Mouse (Mus musculus) midbrain, embryonic 11.5 days (tissue): ENCODE measurements around the gene Postn. TPM values are rescaled to one million over a fixed set of nuclear protein-coding genes. Genes with fewer than 3 reads are reported as not detected.

Experiments
- ATAC-seq: fragments of 200-750 bp; cut with Nextera tagmentation; 2 replicates; pipeline ENCODE4 v1.8.0; 2017; ENCODE audit warnings: moderate TSS enrichment, moderate library complexity; ENCODE audit not compliant: low FRiP score
- DNase-seq: peaks from one replicate; pipeline ENCODE4 v3.0.0; 2015; ENCODE audit warnings: low spot score; ENCODE audit errors: missing footprints
- H3K27ac ChIP-seq: fragments of 300-500 bp; sonication (generic); 2 replicates; pipeline ENCODE4 v1.5.1; 2014; ENCODE audit warnings: low read depth, low read length
- H3K27me3 ChIP-seq: fragments of 300-500 bp; sonication (generic); 2 replicates; pipeline ENCODE4 v1.6.1; 2014; ENCODE audit warnings: mild to moderate bottlenecking, low read length, moderate library complexity, mixed read lengths; ENCODE audit not compliant: control insufficient read depth, insufficient read depth
- H3K36me3 ChIP-seq: fragments of 300-500 bp; sonication (generic); 2 replicates; pipeline ENCODE4 v1.6.1; 2014; ENCODE audit warnings: mild to moderate bottlenecking, low read length, moderate library complexity, mixed read lengths; ENCODE audit not compliant: control insufficient read depth, insufficient read depth
- H3K4me1 ChIP-seq: fragments of 300-500 bp; sonication (generic); 2 replicates; pipeline ENCODE4 v1.6.1; 2014; ENCODE audit warnings: low read length; ENCODE audit not compliant: control insufficient read depth, insufficient read depth
- H3K4me2 ChIP-seq: fragments of 300-500 bp; sonication (generic); 2 replicates; pipeline ENCODE4 v1.6.1; 2014; ENCODE audit warnings: mild to moderate bottlenecking, moderate library complexity
- H3K4me3 ChIP-seq: fragments of 300-500 bp; sonication (generic); 2 replicates; pipeline ENCODE4 v1.5.1; 2014; ENCODE audit warnings: low read depth, low read length
- H3K9ac ChIP-seq: fragments of 300-500 bp; sonication (generic); 2 replicates; pipeline ENCODE4 v1.6.1; 2014; ENCODE audit warnings: low read length
- H3K9me3 ChIP-seq: fragments of 300-500 bp; sonication (generic); 2 replicates; pipeline ENCODE4 v1.6.1; 2016; ENCODE audit warnings: low read length; ENCODE audit not compliant: control insufficient read depth
- WGBS: fragments of 180-500 bp; shearing (Covaris S2); extraction: QIAGEN DNeasy Blood & Tissue Kit; methylation state at CpG from one replicate; pipeline ENCODE4 v1.1.7; 2014; 5-methylcytosine and 5-hydroxymethylcytosine counted together
- polyA plus RNA-seq: library from polyadenylated mRNA; unstranded; fragments of >200 nt; fragmentation: Nextera tagmentation; extraction: Ambion mirVana; gene quantifications from 2 replicates; pipeline ENCODE4 v1.2.1, GENCODE M21; 2014

Gene Postn
- polyA plus RNA-seq, 1 experiment from 2014 or later = 17.4 TPM

- H3K36me3 ChIP-seq = no peaks in the 10 kb centered on the region
- ATAC-seq (no peak), DNase-seq (no peak)
- no peak overlapping the region for H3K27ac ChIP-seq
- no peak overlapping the region for H3K4me2 ChIP-seq
- H3K4me1 ChIP-seq = peaks cover 3% of the 10 kb centered on the region; the same call in 1 of the 2 replicates
- H3K9me3 ChIP-seq = no peaks in the 10 kb centered on the region
- H3K4me3 ChIP-seq = no peak overlapping the region
- no peaks in the 10 kb centered on the region for H3K27me3 ChIP-seq
- H3K9ac ChIP-seq = no peak overlapping the region
- WGBS = 29% methylated on average over 4 of the region's 4 CpGs
Observed at GRCm38 (mm10) chr3:54431663-54432062, 70.8 kb downstream of the Postn start.

- H3K36me3 ChIP-seq = no peaks in the 10 kb centered on the region
- ATAC-seq (no peak), DNase-seq (peak; percentile 82)
- 71% methylated on average over 6 of the region's 6 CpGs for whole genome bisulfite sequencing
- peaks cover 3% of the 10 kb centered on the region; the same call in 1 of the 2 replicates for H3K4me1 ChIP-seq
- no peak overlapping the region for H3K4me2 ChIP-seq
- no peaks in the 10 kb centered on the region for H3K9me3 ChIP-seq
- no peaks in the 10 kb centered on the region for H3K27me3 ChIP-seq
- no peak overlapping the region for H3K4me3 ChIP-seq
- H3K27ac ChIP-seq = no peak overlapping the region
- H3K9ac ChIP-seq = no peak overlapping the region
Observed at GRCm38 (mm10) chr3:54432167-54432566, 71.3 kb downstream of the Postn start.

GRCm38 (mm10) chr3:54432605-54433004 is 71.7 kb downstream of the Postn start:
- Histone ChIP-seq H3K4me1 (peaks cover 3% of the 10 kb centered on the region; the same call in 1 of the 2 replicates), H3K9ac (no peak overlapping the region), H3K4me3 (no peak overlapping the region), H3K4me2 (no peak overlapping the region), H3K9me3 (no peaks in the 10 kb centered on the region), H3K36me3 (no peaks in the 10 kb centered on the region), H3K27me3 (no peaks in the 10 kb centered on the region), H3K27ac (no peak overlapping the region)
- WGBS = 77% methylated on average over 4 of the region's 4 CpGs
- DNase-seq = no peak
- no peak for ATAC-seq

DNA sequence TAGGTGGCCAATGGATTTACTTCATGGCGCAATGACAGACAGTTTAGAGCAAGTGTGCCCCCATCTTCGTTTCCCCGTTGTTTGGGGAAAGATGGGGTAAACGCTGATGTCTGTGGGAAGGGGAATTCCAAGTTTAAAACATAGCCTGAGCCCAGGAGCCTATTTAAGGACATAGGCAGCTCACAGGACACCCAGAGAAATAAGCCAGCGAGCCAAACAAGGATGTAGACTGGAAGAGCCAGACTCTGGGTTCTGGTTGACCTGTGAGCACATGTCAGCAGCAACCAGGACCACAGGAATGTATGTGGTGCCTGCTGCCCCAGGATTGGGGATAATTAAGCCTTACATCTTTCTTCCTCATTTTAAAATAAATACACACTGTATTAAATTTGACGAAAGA is 73.7 kb downstream of the Postn start:
- Histone ChIP-seq H3K27ac (no peak overlapping the region), H3K36me3 (no peaks in the 10 kb centered on the region), H3K4me3 (no peak overlapping the region), H3K4me2 (no peak overlapping the region), H3K9me3 (no peaks in the 10 kb centered on the region), H3K27me3 (no peaks in the 10 kb centered on the region), H3K4me1 (peaks cover 3% of the 10 kb centered on the region; the same call in 1 of the 2 replicates), H3K9ac (no peak overlapping the region)
- ATAC-seq (no peak), DNase-seq (no peak)
- 91% methylated on average over 6 of the region's 6 CpGs for WGBS

DNA sequence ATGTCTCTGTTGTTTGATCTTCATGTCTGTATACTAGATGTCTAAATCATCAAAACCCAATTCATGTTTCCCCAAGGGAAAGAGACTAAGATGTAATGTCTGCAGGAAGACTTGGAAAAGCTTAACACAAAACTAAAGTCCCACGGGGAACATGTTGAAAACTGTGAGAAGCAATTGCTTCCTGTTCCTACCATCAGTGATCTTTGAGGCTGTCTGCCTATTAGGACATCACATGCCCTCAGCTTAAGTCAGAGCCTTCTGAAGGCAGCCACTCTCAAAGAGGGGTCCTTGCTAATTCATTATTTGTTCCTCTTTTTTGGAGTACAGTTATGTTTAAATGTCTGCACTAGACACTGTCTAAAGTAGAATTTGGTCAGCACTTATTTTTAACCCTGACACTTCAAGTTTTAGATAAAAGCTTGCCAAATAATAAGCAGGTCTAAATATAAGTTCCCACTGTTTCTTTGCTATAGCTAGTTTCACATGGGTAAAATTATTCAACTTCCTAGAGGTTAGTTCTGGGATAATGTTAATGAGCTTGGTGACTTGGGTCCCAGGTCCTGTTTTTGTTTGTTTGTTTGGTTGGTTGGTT is 75.6 kb downstream of the Postn start:
- DNase-seq = no peak
- no peak for ATAC-seq
- Histone ChIP-seq H3K27ac (no peak overlapping the region), H3K36me3 (no peaks in the 10 kb centered on the region), H3K9me3 (no peaks in the 10 kb centered on the region), H3K4me2 (no peak overlapping the region), H3K4me1 (peaks cover 3% of the 10 kb centered on the region; the same call in 1 of the 2 replicates), H3K4me3 (no peak overlapping the region), H3K9ac (no peak overlapping the region), H3K27me3 (no peaks in the 10 kb centered on the region)
- WGBS = 91% methylated on average over 1 of the region's 1 CpGs

Other genes starting within 250 kb of the Postn start
- 1.7 TPM in 2 replicates for gene Trpc4, start 205.1 kb upstream of the Postn start, polyA plus RNA-seq